Mouse (Mus musculus) cerebellum, adult 2 months (tissue): ENCODE data around the gene Rbm38.

ENCODE experiments used
- CTCF ChIP-seq: fragments of 200-500 bp; IDR thresholded peaks from 2 replicates; pipeline ENCODE4 v1.5.1; 2011; ENCODE audit warnings: low read depth, mild to moderate bottlenecking, control low read depth, low read length, moderate library complexity, borderline replicate concordance; ENCODE audit not compliant: insufficient read depth
- POLR2A ChIP-seq: fragments of 200-500 bp; IDR thresholded peaks from 2 replicates; pipeline ENCODE4 v1.6.1; 2011; ENCODE audit warnings: low read length, control low read depth, borderline replicate concordance; ENCODE audit not compliant: insufficient read depth

DNA sequence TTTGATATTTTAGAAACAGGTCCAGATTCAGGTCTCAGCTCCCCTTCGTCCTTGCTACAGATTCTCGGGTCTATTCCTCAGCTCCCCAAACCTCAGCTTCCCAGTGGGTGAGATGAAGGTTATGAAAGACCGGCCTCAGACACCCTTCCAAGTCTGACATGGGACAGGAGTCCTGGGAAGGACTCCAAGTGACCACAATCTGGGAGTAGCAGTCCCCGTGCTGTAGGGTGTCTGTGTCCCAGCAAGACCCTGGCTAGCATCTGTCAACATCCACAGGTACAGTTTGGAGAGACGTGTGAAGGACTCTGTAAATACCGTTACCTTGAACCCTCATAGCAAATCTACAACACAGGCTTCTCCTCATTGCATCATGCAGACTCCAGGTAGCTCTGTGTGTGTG, 45.1 kb upstream of the Rbm38 start:
- TF ChIP-seq POLR2A, result no peak
- TF ChIP-seq CTCF, result no peak
